Mouse (Mus musculus): ENCODE measurements around the gene Exoc1. TPM values are rescaled to one million over a fixed set of nuclear protein-coding genes. Genes with fewer than 3 reads are reported as not detected.

Gene Exoc1
- polyA plus RNA-seq, 1 experiment from 2014 or later = 48.2 TPM

GRCm38 (mm10) chr5:76612867-76613499 is 83.9 kb downstream of the Exoc1 start:
- WGBS = 70% methylated on average over 6 of the region's 6 CpGs
- H3K9ac ChIP-seq (replicated peaks; ENCODE audit: low read length) = no peak overlapping the region
- no peaks in the 10 kb centered on the region for H3K27me3 ChIP-seq (ENCODE audit: control insufficient read depth, insufficient read depth, low read length)
- no peak for DNase-seq (ENCODE audit: low spot score)
- no peak for ATAC-seq (replicated peaks; ENCODE audit: insufficient number of reproducible peaks, low FRiP score, low TSS enrichment, low read depth)
- no peaks in the 10 kb centered on the region for H3K4me1 ChIP-seq (ENCODE audit: control insufficient read depth, insufficient read depth, low read length)
- H3K27ac ChIP-seq (replicated peaks; ENCODE audit: low read depth, low read length) = no peak overlapping the region
- H3K9me3 ChIP-seq (replicated peaks; ENCODE audit: control insufficient read depth, low read length) = no peaks in the 10 kb centered on the region
- no peak overlapping the region for H3K4me3 ChIP-seq (ENCODE audit: low read depth, low read length)
- peaks cover 2% of the 10 kb centered on the region for H3K36me3 ChIP-seq (replicated peaks; ENCODE audit: control insufficient read depth, insufficient read depth, low read depth, low read length)
- H3K4me2 ChIP-seq (ENCODE audit: low read depth, low read length) = no peak overlapping the region

- no peak overlapping the region for H3K9ac ChIP-seq (replicated peaks; ENCODE audit: low read length)
- 90% methylated on average over 8 of the region's 8 CpGs for WGBS
Observed at GRCm38 (mm10) chr5:76615276-76615675, 86.2 kb downstream of the Exoc1 start.

GRCm38 (mm10) chr5:76616196-76616747 is 87.2 kb downstream of the Exoc1 start:
- DNase-seq (ENCODE audit: low spot score) (no peak), ATAC-seq (replicated peaks; ENCODE audit: insufficient number of reproducible peaks, low FRiP score, low TSS enrichment, low read depth) (no peak)
- H3K4me1 ChIP-seq (ENCODE audit: control insufficient read depth, insufficient read depth, low read length) = no peaks in the 10 kb centered on the region
- no peaks in the 10 kb centered on the region for H3K27me3 ChIP-seq (ENCODE audit: control insufficient read depth, insufficient read depth, low read length)
- H3K27ac ChIP-seq (replicated peaks; ENCODE audit: low read depth, low read length) = no peak overlapping the region
- H3K9me3 ChIP-seq (replicated peaks; ENCODE audit: control insufficient read depth, low read length) = no peaks in the 10 kb centered on the region
- no peak overlapping the region for H3K4me3 ChIP-seq (ENCODE audit: low read depth, low read length)
- no peak overlapping the region for H3K9ac ChIP-seq (replicated peaks; ENCODE audit: low read length)
- no peak overlapping the region for H3K4me2 ChIP-seq (ENCODE audit: low read depth, low read length)
- 93% methylated on average over 2 of the region's 2 CpGs for WGBS
- peaks cover 6% of the 10 kb centered on the region for H3K36me3 ChIP-seq (replicated peaks; ENCODE audit: control insufficient read depth, insufficient read depth, low read depth, low read length)

More at GRCm38 (mm10) chr5:76615276-76615675, 86.2 kb downstream of the Exoc1 start:
- Histone ChIP-seq H3K4me2 (ENCODE audit: low read depth, low read length) (no peak overlapping the region), H3K4me3 (ENCODE audit: low read depth, low read length) (no peak overlapping the region), H3K4me1 (ENCODE audit: control insufficient read depth, insufficient read depth, low read length) (no peaks in the 10 kb centered on the region), H3K36me3 (replicated peaks; ENCODE audit: control insufficient read depth, insufficient read depth, low read depth, low read length) (peaks cover 6% of the 10 kb centered on the region), H3K27ac (replicated peaks; ENCODE audit: low read depth, low read length) (no peak overlapping the region), H3K27me3 (ENCODE audit: control insufficient read depth, insufficient read depth, low read length) (no peaks in the 10 kb centered on the region), H3K9me3 (replicated peaks; ENCODE audit: control insufficient read depth, low read length) (no peaks in the 10 kb centered on the region)
- no peak for DNase-seq (ENCODE audit: low spot score)
- ATAC-seq (replicated peaks; ENCODE audit: insufficient number of reproducible peaks, low FRiP score, low TSS enrichment, low read depth) = no peak

GRCm38 (mm10) chr5:76618750-76619149 is 89.6 kb downstream of the Exoc1 start:
- Histone ChIP-seq H3K4me3 (ENCODE audit: low read depth, low read length) (no peak overlapping the region), H3K27me3 (ENCODE audit: control insufficient read depth, insufficient read depth, low read length) (no peaks in the 10 kb centered on the region), H3K9ac (replicated peaks; ENCODE audit: low read length) (no peak overlapping the region), H3K27ac (replicated peaks; ENCODE audit: low read depth, low read length) (no peak overlapping the region), H3K4me2 (ENCODE audit: low read depth, low read length) (no peak overlapping the region), H3K9me3 (replicated peaks; ENCODE audit: control insufficient read depth, low read length) (no peaks in the 10 kb centered on the region), H3K4me1 (ENCODE audit: control insufficient read depth, insufficient read depth, low read length) (no peaks in the 10 kb centered on the region), H3K36me3 (replicated peaks; ENCODE audit: control insufficient read depth, insufficient read depth, low read depth, low read length) (peaks cover 8% of the 10 kb centered on the region)
- WGBS = 86% methylated on average over 7 of the region's 7 CpGs
- ATAC-seq (replicated peaks; ENCODE audit: insufficient number of reproducible peaks, low FRiP score, low TSS enrichment, low read depth) (no peak), DNase-seq (ENCODE audit: low spot score) (no peak)

Other genes with a start within 250 kb of the Exoc1 start
- gene Clock, start 224.5 kb upstream of the Exoc1 start, polyA plus RNA-seq (2014; fragmentation: Nextera tagmentation; extraction: Ambion mirVana) = 9.6 and 11.8 TPM in 2 replicates
- gene Pdcl2, start 198.2 kb upstream of the Exoc1 start, polyA plus RNA-seq (2014; fragmentation: Nextera tagmentation; extraction: Ambion mirVana) = not detected in 2 replicates
- gene Nmu, start 165.5 kb upstream of the Exoc1 start, polyA plus RNA-seq (2014; fragmentation: Nextera tagmentation; extraction: Ambion mirVana) = 0.35 and 0.45 TPM in 2 replicates
- 3.7 and 4.9 TPM in 2 replicates for gene Gm7271, start 45.3 kb upstream of the Exoc1 start, polyA plus RNA-seq (2014; fragmentation: Nextera tagmentation; extraction: Ambion mirVana)
- gene Cep135, start 59.4 kb downstream of the Exoc1 start, polyA plus RNA-seq (2014; fragmentation: Nextera tagmentation; extraction: Ambion mirVana) = 10.6 and 13.3 TPM in 2 replicates
- gene C530008M17Rik, start 127.2 kb downstream of the Exoc1 start, polyA plus RNA-seq (2014; fragmentation: Nextera tagmentation; extraction: Ambion mirVana) = 18.9 and 21.6 TPM in 2 replicates